Mouse (Mus musculus) heart, adult 2 months (tissue): ENCODE results near the gene Fchsd2.

Source experiments
- CTCF ChIP-seq: fragments of 200-600 bp; IDR thresholded peaks from 2 replicates; pipeline ENCODE4 v1.8.1; 2022; ENCODE audit warnings: antibody characterized with exemption, mild to moderate bottlenecking, moderate library complexity
- EP300 ChIP-seq: fragments of 200-500 bp; IDR thresholded peaks from 2 replicates; pipeline ENCODE4 v1.6.1; 2011; ENCODE audit warnings: low read depth, low read length, control low read depth; ENCODE audit not compliant: insufficient read depth
- POLR2A ChIP-seq: fragments of 200-500 bp; IDR thresholded peaks from 2 replicates; pipeline ENCODE4 v1.6.1; 2011; ENCODE audit warnings: mild to moderate bottlenecking, low read depth, low read length, control low read depth; ENCODE audit not compliant: insufficient read depth

GRCm38 (mm10) chr7:101301881-101302456 is 209.3 kb downstream of the Fchsd2 start, which contains the start of gene Atg16l2:
- TF ChIP-seq CTCF: peak; percentile 74
- peak; percentile 81; the same call in 1 of the 2 replicates for TF ChIP-seq EP300
- TF ChIP-seq POLR2A: peak; percentile 66; the same call in 1 of the 2 replicates
